Mouse (Mus musculus): ENCODE results near the gene Oard1.
A peak's percentile ranks its signal among the peaks of the same experiment; 100 is the strongest.

The Oard1 gene

GRCm38 (mm10) chr17:48409380-48410298, at the start of gene Oard1, which contains the start of gene Nfya:
Gene Oard1, plus strand, starts transcription at chr17:48410014.
Gene Nfya, minus strand, starts transcription at chr17:48409906.
- DNase-seq (ENCODE audit: low spot score in 2 of 2): peak; percentile 99 to 100

GRCm38 (mm10) chr17:48360462-48360861, 49.4 kb upstream of the Oard1 start:
- DNase-seq (ENCODE audit: low spot score in 2 of 2): no peak

- DNase-seq (ENCODE audit: low spot score in 2 of 2): peak in 1 of 2 experiments; percentile 29
Measured at GRCm38 (mm10) chr17:48362346-48362745, 47.5 kb upstream of the Oard1 start.

GRCm38 (mm10) chr17:48362966-48363365, 46.8 kb upstream of the Oard1 start:
- DNase-seq (ENCODE audit: low spot score in 2 of 2): peak in 1 of 2 experiments; percentile 33

GRCm38 (mm10) chr17:48363421-48363965, 46.3 kb upstream of the Oard1 start:
- DNase-seq (ENCODE audit: low spot score in 2 of 2): no peak

GRCm38 (mm10) chr17:48365511-48366155, 44.2 kb upstream of the Oard1 start:
- no peak for DNase-seq (ENCODE audit: low spot score in 2 of 2)

GRCm38 (mm10) chr17:48366806-48367205, 43.0 kb upstream of the Oard1 start:
- no peak for DNase-seq (ENCODE audit: low spot score in 2 of 2)

GRCm38 (mm10) chr17:48371621-48372020, 38.2 kb upstream of the Oard1 start:
- no peak for DNase-seq (ENCODE audit: low spot score in 2 of 2)

- DNase-seq (ENCODE audit: low spot score in 2 of 2): no peak
Measured at GRCm38 (mm10) chr17:48372987-48373386, 36.8 kb upstream of the Oard1 start.

- DNase-seq (ENCODE audit: low spot score in 2 of 2): no peak
Measured at GRCm38 (mm10) chr17:48376102-48376501, 33.7 kb upstream of the Oard1 start.

GRCm38 (mm10) chr17:48379050-48379449, 30.8 kb upstream of the Oard1 start:
- DNase-seq (ENCODE audit: low spot score in 2 of 2): no peak

GRCm38 (mm10) chr17:48385786-48386461, 23.9 kb upstream of the Oard1 start:
- DNase-seq (ENCODE audit: low spot score in 2 of 2): no peak

GRCm38 (mm10) chr17:48388666-48389065, 21.1 kb upstream of the Oard1 start:
- no peak for DNase-seq (ENCODE audit: low spot score in 2 of 2)

- no peak for DNase-seq (ENCODE audit: low spot score in 2 of 2)
Measured at GRCm38 (mm10) chr17:48389442-48389841, 20.4 kb upstream of the Oard1 start.

GRCm38 (mm10) chr17:48391446-48391845, 18.4 kb upstream of the Oard1 start:
- DNase-seq (ENCODE audit: low spot score in 2 of 2): no peak

GRCm38 (mm10) chr17:48392616-48393015, 17.2 kb upstream of the Oard1 start:
- DNase-seq (ENCODE audit: low spot score in 2 of 2): no peak

GRCm38 (mm10) chr17:48401710-48402109, 8.1 kb upstream of the Oard1 start:
- no peak for DNase-seq (ENCODE audit: low spot score in 2 of 2)

- no peak for DNase-seq (ENCODE audit: low spot score in 2 of 2)
Measured at GRCm38 (mm10) chr17:48402751-48403150, 7.1 kb upstream of the Oard1 start.

- DNase-seq (ENCODE audit: low spot score in 2 of 2): no peak
Measured at GRCm38 (mm10) chr17:48403848-48404247, 6.0 kb upstream of the Oard1 start.

- DNase-seq (ENCODE audit: low spot score in 2 of 2): no peak
Measured at GRCm38 (mm10) chr17:48404706-48405105, 5.1 kb upstream of the Oard1 start.

- no peak for DNase-seq (ENCODE audit: low spot score in 2 of 2)
Measured at GRCm38 (mm10) chr17:48407154-48407553, 2.7 kb upstream of the Oard1 start.
